Mouse (Mus musculus): ENCODE results near the gene Scfd2. TPM values are rescaled to one million over a fixed set of nuclear protein-coding genes. Genes with fewer than 3 reads are reported as not detected.

Gene Scfd2
- polyA plus RNA-seq, 1 experiment from 2014 or later = 20.0 TPM

DNA sequence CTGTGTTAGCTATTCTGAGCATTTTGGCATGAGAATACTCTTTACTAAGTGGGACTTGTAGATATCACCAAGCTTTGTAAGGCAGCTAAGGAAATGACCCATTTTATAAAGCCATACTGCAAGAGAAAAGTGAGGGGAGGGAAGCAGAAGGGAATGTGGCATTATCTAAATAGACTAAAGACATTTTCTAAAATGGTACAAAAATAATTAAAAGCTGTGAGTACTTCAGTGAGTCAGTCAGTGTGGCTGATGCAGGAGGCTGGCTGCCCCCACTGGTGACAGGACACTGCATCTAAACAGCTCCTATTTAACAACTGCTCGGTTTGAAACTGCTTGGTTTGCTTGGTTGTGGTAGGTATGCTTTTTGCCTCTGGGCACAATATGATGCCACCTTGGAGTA lies 276.6 kb downstream of the Scfd2 start:
- no peak for ATAC-seq (ENCODE audit: low FRiP score)
- no peak overlapping the region for H3K9ac ChIP-seq
- 35% methylated on average over 1 of the region's 1 CpGs for WGBS
- no peak overlapping the region for H3K4me2 ChIP-seq
- H3K27me3 ChIP-seq = no peaks in the 10 kb centered on the region
- peaks cover 20% of the 10 kb centered on the region for H3K4me1 ChIP-seq (replicated peaks)
- no peaks in the 10 kb centered on the region for H3K36me3 ChIP-seq
- H3K9me3 ChIP-seq = no peaks in the 10 kb centered on the region
- no peak overlapping the region for H3K27ac ChIP-seq
- no peak overlapping the region for H3K4me3 ChIP-seq

DNA sequence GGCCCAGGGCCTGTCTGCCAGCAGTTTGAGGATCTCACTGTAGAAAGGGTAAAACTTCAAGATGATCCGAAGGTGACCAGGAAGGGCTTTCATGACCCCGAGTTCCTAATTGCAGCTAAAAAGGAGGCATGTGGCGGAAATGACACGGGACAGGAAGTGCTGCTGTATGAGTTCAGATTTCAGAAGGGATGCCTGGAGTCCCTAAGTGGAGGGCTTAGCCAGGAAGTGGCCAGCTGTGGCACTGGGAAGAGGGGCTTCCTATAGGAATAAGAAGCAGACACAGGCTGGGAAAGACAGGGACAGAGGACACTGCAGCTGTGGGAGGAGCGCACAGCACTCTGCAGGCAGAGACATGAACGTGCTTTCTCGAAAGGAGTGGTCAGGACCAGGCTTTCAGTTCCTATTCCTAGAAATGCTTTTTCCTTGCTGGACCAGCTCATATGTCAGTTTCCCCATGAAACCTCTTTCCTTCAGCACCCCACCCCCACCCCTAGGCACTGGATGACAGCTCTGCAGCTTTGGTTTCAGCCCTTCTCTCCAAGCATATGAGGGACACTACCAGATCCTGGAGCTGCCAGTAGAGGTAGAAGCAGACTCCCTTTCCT lies 277.7 kb downstream of the Scfd2 start:
- Histone ChIP-seq H3K9ac (no peak overlapping the region), H3K27ac (no peak overlapping the region), H3K4me1 (replicated peaks) (peaks cover 18% of the 10 kb centered on the region), H3K9me3 (no peaks in the 10 kb centered on the region), H3K4me2 (no peak overlapping the region), H3K36me3 (no peaks in the 10 kb centered on the region), H3K27me3 (no peaks in the 10 kb centered on the region), H3K4me3 (no peak overlapping the region)
- ATAC-seq (ENCODE audit: low FRiP score) = no peak
- 75% methylated on average over 7 of the region's 7 CpGs for WGBS

DNA sequence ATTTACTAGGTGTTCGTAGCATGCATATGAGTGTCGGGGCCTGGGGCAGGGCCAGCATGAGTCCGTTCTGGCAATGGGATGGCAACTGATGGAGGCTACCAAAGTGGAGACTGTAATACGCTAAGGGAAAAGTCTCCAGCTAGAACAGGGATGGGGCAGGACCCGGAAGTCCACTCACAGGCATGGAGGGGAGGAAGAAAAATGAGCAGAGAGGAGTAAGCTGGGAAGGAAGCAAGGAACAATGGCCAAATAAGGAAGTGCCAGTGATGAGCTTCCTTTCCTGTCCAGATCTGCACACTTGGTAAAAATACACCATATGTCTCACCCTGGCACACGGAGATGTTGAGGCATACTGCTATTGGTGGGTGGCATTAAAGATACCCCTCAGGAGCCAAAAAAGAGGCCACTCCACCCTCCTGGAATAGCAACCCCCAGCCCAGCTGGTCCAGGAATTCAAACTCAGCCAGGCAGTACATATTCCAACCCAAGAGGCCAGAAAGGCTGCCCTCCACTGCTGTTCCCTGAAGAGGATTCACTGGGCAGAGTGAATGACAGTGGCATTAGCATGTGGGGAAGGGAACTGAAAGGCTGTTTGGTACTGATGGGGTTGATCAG lies 278.8 kb downstream of the Scfd2 start:
- Histone ChIP-seq H3K9ac (no peak overlapping the region), H3K36me3 (no peaks in the 10 kb centered on the region), H3K4me3 (no peak overlapping the region), H3K9me3 (no peaks in the 10 kb centered on the region), H3K4me1 (replicated peaks) (peaks cover 18% of the 10 kb centered on the region), H3K27me3 (no peaks in the 10 kb centered on the region), H3K27ac (no peak overlapping the region), H3K4me2 (no peak overlapping the region)
- WGBS = 85% methylated on average over 6 of the region's 6 CpGs
- ATAC-seq (ENCODE audit: low FRiP score) = no peak

DNA sequence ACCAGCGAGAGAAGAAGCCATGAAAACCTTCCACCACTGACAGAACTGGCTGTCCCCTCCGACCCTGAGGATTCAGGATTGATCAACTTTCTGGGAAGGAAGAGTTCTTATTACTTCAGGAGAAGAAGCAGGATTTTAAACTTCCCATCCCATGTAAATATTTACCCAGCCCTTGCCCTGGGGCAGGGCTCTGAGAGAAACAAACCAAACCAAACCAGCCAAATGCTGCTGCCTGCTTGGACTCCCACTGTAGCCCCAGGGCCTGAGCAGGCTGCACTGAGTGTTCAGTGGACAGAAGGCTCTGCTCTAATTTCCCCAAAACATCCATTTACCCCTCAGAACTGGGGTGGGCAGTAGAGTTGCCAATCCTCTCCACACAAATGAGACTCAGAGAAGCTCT lies 280.6 kb downstream of the Scfd2 start:
- Histone ChIP-seq H3K4me3 (no peak overlapping the region), H3K36me3 (no peaks in the 10 kb centered on the region), H3K9ac (no peak overlapping the region), H3K4me1 (replicated peaks) (peaks cover 21% of the 10 kb centered on the region), H3K9me3 (no peaks in the 10 kb centered on the region), H3K27me3 (no peaks in the 10 kb centered on the region), H3K27ac (no peak overlapping the region), H3K4me2 (no peak overlapping the region)
- WGBS = 79% methylated on average over 2 of the region's 2 CpGs
- no peak for ATAC-seq (ENCODE audit: low FRiP score)

DNA sequence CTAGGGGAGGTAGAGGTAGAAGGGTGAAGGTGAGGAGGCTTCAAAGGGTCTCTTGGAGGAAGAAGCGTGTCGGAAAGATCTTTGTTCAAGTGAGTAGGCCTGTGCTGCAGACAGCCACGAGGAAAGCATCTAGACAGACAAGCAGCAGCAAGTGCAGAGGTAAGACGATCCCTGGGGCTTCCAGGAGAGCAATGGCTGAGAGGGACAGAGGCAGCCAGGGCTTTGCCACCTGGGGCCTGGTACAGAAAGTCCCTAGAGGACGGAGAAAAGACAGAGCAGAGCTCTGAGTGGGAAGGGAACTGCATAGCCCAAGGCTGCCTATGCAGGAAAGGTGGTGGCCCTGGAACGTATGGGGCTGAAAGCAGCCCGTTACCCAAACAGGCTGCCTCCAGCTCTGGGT lies 281.3 kb downstream of the Scfd2 start:
- H3K27me3 ChIP-seq = no peaks in the 10 kb centered on the region
- H3K4me1 ChIP-seq (replicated peaks) = peaks cover 20% of the 10 kb centered on the region
- no peak for ATAC-seq (ENCODE audit: low FRiP score)
- 66% methylated on average over 7 of the region's 7 CpGs for WGBS
- H3K27ac ChIP-seq = no peak overlapping the region
- H3K9ac ChIP-seq = no peak overlapping the region
- no peak overlapping the region for H3K4me3 ChIP-seq
- no peak overlapping the region for H3K4me2 ChIP-seq
- H3K9me3 ChIP-seq = no peaks in the 10 kb centered on the region
- no peaks in the 10 kb centered on the region for H3K36me3 ChIP-seq

DNA sequence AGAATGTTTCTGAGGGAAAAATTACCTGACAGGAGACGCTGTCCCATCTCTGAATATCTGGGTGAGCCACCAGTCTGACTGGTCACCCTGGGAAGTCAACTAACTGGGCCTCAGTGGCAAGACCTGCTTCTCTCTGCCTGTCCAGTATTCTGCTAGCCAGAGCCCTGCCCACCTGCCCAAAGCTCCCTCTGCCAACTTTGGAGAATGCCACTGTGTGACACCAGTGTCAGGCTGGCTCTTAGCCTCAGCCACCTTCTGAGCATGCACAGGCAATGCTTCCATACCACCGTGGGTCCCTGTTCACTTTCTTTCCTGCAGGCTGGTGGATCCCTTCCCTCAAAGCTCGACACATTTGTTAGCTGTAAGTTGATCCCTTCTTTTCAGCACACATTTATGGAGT lies 281.8 kb downstream of the Scfd2 start:
- Histone ChIP-seq H3K9me3 (no peaks in the 10 kb centered on the region), H3K27ac (no peak overlapping the region), H3K27me3 (no peaks in the 10 kb centered on the region), H3K4me2 (no peak overlapping the region), H3K36me3 (no peaks in the 10 kb centered on the region), H3K9ac (no peak overlapping the region), H3K4me3 (no peak overlapping the region), H3K4me1 (replicated peaks) (peaks cover 17% of the 10 kb centered on the region)
- no peak for ATAC-seq (ENCODE audit: low FRiP score)
- WGBS = 67% methylated on average over 3 of the region's 3 CpGs

DNA sequence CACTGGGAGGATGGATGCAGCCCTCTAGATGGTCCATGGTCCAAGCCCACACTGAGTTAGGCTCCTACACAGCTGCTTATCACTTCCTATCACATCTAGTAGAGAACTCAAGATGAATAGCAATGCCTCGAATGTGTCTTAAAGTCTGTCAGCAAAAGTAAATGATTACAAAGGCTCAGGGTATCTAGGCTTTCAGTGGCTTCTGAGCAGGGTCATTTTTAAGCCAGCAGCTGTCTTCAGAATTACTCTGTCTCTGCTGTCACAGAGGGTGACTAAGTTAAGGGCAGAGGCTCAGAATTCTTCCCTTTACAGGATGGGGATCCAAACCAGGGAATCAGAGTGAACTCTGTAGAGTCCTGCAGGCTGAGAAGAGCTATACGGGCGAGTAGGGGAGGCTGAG lies 284.6 kb downstream of the Scfd2 start:
- no peaks in the 10 kb centered on the region for H3K9me3 ChIP-seq
- no peak overlapping the region for H3K4me2 ChIP-seq
- H3K36me3 ChIP-seq = no peaks in the 10 kb centered on the region
- no peak overlapping the region for H3K9ac ChIP-seq
- no peaks in the 10 kb centered on the region for H3K27me3 ChIP-seq
- H3K4me3 ChIP-seq = no peak overlapping the region
- 78% methylated on average over 3 of the region's 3 CpGs for WGBS
- no peak overlapping the region; the same call in 1 of the 2 replicates for H3K27ac ChIP-seq
- peaks cover 17% of the 10 kb centered on the region for H3K4me1 ChIP-seq (replicated peaks)
- no peak for ATAC-seq (ENCODE audit: low FRiP score)

GRCm38 (mm10) chr5:74246453-74246852 lies 285.1 kb downstream of the Scfd2 start:
- no peak for ATAC-seq (ENCODE audit: low FRiP score)
- H3K4me2 ChIP-seq = no peak overlapping the region
- H3K4me1 ChIP-seq (replicated peaks) = peaks cover 14% of the 10 kb centered on the region
- H3K9me3 ChIP-seq = no peaks in the 10 kb centered on the region
- H3K27me3 ChIP-seq = no peaks in the 10 kb centered on the region
- H3K36me3 ChIP-seq = no peaks in the 10 kb centered on the region
- H3K27ac ChIP-seq = no peak overlapping the region; the same call in 1 of the 2 replicates
- 49% methylated on average over 4 of the region's 4 CpGs for WGBS
- H3K9ac ChIP-seq = no peak overlapping the region
- H3K4me3 ChIP-seq = no peak overlapping the region

DNA sequence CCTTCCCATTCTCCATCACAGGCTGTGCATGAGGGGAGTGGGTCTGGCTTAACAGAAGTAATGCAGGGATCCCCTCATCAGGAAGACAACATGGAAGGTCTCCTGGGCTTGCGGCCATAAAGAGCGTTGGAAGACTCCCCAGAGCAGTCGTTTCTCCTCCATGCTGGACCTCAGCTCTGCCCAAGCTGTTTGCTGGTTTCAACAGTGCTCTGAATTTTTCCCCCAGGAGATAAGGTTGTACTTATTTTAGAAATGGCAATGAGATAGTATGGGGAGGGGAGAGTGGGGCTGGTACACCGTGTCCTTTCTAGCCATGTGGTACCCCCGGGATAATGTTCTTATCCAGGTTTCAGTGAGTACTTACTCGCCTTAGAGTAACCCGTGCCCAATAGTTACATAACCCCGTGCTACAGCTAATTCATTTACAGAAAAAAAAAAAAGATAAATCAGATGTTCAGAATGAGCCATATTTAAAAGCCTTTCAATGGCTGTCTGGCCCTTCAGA lies 285.9 kb downstream of the Scfd2 start:
- no peaks in the 10 kb centered on the region for H3K9me3 ChIP-seq

DNA sequence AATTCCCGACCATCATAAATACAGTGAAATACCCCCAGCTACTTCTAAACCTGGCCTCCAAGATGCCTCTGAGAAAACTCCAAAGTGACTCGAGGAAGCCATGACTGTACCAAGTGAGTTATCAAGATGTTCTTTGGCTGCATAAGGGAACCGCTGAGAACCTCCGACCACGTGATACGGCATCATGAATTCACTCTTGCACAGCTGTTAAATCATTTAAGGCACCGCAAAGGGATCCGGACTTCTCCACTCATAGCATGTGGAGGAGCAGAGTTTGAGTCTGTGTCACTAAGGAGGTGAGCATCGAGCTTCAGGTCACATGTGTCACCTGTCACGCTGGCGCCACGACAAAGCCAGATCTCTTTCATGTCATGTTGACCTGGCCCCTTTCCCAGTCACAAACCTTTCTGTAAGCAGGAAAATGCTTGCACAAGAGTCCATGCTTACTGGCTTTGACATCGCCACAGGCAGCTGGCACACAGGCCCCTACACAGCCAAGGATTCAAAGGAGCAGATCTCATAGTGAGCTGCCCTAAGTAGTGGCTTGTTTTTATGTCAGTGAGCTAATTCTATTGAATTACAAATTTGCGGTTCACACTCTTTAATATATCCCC lies 287.0 kb downstream of the Scfd2 start:
- H3K27me3 ChIP-seq = no peaks in the 10 kb centered on the region
- H3K9ac ChIP-seq = no peak overlapping the region
- ATAC-seq (ENCODE audit: low FRiP score) = no peak
- no peaks in the 10 kb centered on the region for H3K36me3 ChIP-seq
- H3K27ac ChIP-seq = no peak overlapping the region
- no peaks in the 10 kb centered on the region for H3K9me3 ChIP-seq
- no peak overlapping the region for H3K4me3 ChIP-seq
- 90% methylated on average over 14 of the region's 14 CpGs for WGBS
- peaks cover 3% of the 10 kb centered on the region; the same call in 1 of the 2 replicates for H3K4me1 ChIP-seq (replicated peaks)
- no peak overlapping the region for H3K4me2 ChIP-seq

More for the DNA sequence above, 285.9 kb downstream of the Scfd2 start:
- WGBS = 90% methylated on average over 8 of the region's 8 CpGs
- H3K27me3 ChIP-seq = no peaks in the 10 kb centered on the region
- no peak overlapping the region for H3K4me2 ChIP-seq
- no peak overlapping the region for H3K9ac ChIP-seq
- H3K4me1 ChIP-seq (replicated peaks) = peaks cover 8% of the 10 kb centered on the region
- ATAC-seq (ENCODE audit: low FRiP score) = no peak
- H3K27ac ChIP-seq = no peak overlapping the region
- no peak overlapping the region for H3K4me3 ChIP-seq
- H3K36me3 ChIP-seq = no peaks in the 10 kb centered on the region

DNA sequence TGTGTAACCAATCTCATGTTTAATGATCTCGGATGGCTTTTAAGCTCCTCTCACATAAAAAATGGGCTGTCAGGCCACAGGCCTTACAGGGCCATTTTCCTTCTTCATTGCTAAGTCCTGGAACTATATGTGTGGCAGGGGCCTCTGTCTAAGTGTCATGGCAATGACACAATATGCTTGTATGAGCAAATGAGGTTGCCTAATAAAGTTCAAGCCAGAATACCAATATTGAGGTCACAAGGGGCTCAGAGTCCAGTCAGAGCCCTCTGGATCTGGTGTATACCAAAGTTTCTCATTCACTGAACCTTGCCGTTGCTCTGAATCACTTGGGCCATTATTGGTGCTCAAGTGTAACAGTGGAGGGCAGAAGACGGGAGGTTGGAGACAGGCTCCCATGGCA lies 288.9 kb downstream of the Scfd2 start:
- Histone ChIP-seq H3K9me3 (no peaks in the 10 kb centered on the region), H3K36me3 (no peaks in the 10 kb centered on the region), H3K4me1 (replicated peaks) (peaks cover 2% of the 10 kb centered on the region; the same call in 1 of the 2 replicates), H3K27ac (no peak overlapping the region), H3K4me3 (no peak overlapping the region), H3K27me3 (no peaks in the 10 kb centered on the region), H3K4me2 (no peak overlapping the region), H3K9ac (no peak overlapping the region)
- 61% methylated on average over 3 of the region's 3 CpGs for WGBS
- ATAC-seq (ENCODE audit: low FRiP score) = no peak

GRCm38 (mm10) chr5:74240926-74241680 lies 290.5 kb downstream of the Scfd2 start:
- Histone ChIP-seq H3K9ac (no peak overlapping the region), H3K36me3 (no peaks in the 10 kb centered on the region), H3K27ac (no peak overlapping the region), H3K4me3 (no peak overlapping the region), H3K4me2 (no peak overlapping the region), H3K4me1 (replicated peaks) (no peaks in the 10 kb centered on the region), H3K9me3 (no peaks in the 10 kb centered on the region), H3K27me3 (no peaks in the 10 kb centered on the region)
- ATAC-seq (ENCODE audit: low FRiP score) = no peak
- 53% methylated on average over 13 of the region's 13 CpGs for WGBS
